Mouse (Mus musculus) embryonic fibroblast, embryonic 13.5 days (primary cell): ENCODE measurements around the gene Hp.

Experiments used
- CTCF ChIP-seq: IDR thresholded peaks from 2 replicates; pipeline ENCODE4 v1.5.1; 2011; ENCODE audit warnings: mild to moderate bottlenecking, control low read depth, low read length, moderate library complexity, borderline replicate concordance; ENCODE audit not compliant: insufficient read depth
- POLR2A ChIP-seq: IDR thresholded peaks from 2 replicates; pipeline ENCODE4 v1.6.1; 2011; ENCODE audit warnings: low read depth, mild to moderate bottlenecking, control low read depth, low read length, moderate library complexity

GRCm38 (mm10) chr8:109578900-109579301, at the start of gene Hp:
- TF ChIP-seq CTCF (no peak), POLR2A (no peak)
